Mouse (Mus musculus) T-helper 1 cell (primary cell): ENCODE results near the gene Tap1.
"Not testable (repeated sequence)": the region's sequence is repeated elsewhere in the genome, so short reads cannot be mapped to it uniquely, and the experiment has no call there.

Experiments used
- in situ Hi-C: fragments of 300-600 bp; cut with MboI, MseI; formaldehyde crosslinking; loops from one replicate; pipeline ENCODE4 v1.15.1; 2025; ENCODE audit warnings: high pct_unique_total_duplicates

Tap1 gene

GRCm38 (mm10) chr17:34202760-34203442, 15.5 kb downstream of the Tap1 start:
- in situ Hi-C loops = no loop called here

GRCm38 (mm10) chr17:34203444-34203843, 16.1 kb downstream of the Tap1 start, which contains the start of gene Tap2:
Tap2 (plus strand) TSS chr17:34203527.
- in situ Hi-C loops = no loop called here

- in situ Hi-C loops = loop anchor here (5.0 kb wide), 1 partner anchor 32 kb away; no protein-coding TSS in a partner anchor
Observed at GRCm38 (mm10) chr17:34204303-34205010, 17.1 kb downstream of the Tap1 start.

DNA sequence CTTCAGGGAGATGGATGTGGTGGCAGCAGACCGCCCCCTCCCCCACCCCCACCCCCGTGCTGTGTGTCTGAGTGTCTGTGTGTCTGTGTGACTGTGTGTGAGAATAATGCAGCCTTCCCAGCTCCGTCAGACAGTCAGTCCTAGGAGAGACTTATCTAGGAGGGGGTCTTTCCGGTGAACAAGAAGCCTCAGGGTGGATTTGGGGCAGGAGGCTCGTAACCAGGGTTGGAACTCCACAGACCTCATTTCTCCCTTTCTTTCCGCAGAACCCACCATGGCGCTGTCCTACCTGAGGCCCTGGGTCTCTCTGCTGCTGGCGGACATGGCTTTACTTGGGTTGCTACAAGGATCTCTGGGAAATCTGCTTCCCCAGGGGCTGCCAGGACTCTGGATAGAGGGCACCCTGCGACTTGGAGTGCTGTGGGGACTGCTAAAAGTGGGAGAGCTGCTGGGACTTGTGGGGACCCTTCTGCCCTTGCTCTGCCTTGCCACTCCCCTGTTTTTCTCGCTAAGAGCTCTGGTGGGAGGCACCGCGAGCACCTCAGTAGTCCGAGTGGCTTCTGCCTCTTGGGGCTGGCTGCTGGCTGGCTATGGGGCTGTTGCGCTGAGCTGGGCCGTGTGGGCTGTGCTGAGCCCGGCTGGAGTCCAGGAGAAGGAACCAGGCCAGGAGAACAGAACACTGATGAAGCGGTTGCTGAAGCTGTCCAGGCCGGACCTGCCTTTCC, 17.8 kb downstream of the Tap1 start:
- in situ Hi-C loops = loop anchor here (5.0 kb wide), 1 partner anchor 33 kb away; no protein-coding TSS in a partner anchor

GRCm38 (mm10) chr17:34205746-34206176, 18.4 kb downstream of the Tap1 start:
- in situ Hi-C loops = loop anchor here (5.0 kb wide), 1 partner anchor 33 kb away; no protein-coding TSS in a partner anchor

DNA sequence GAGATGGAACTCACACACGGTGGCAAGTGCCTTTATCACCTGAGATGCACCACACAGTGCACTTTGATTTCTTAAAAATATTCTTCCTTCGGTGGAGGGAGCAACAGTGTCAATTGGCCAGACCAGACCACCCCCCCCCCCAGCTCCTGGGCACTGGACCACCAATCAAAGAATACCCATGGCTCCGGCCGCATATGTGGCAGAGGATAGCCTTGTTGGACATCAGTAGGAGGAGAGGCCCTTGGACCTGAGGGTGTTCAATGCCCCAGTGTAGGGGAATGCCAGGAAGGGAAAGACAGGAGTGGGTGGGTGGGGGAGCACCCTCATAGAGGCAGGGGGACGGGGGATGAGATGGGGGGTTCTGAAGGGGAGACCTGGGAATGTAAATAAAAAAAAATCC, 19.4 kb downstream of the Tap1 start:
- in situ Hi-C loops = loop anchor here (5.0 kb wide), 1 partner anchor 34 kb away; no protein-coding TSS in a partner anchor

- in situ Hi-C loops = loop anchor here (5.0 kb wide), 1 partner anchor 35 kb away; no protein-coding TSS in a partner anchor
Observed at GRCm38 (mm10) chr17:34207456-34207855, 20.1 kb downstream of the Tap1 start.

DNA sequence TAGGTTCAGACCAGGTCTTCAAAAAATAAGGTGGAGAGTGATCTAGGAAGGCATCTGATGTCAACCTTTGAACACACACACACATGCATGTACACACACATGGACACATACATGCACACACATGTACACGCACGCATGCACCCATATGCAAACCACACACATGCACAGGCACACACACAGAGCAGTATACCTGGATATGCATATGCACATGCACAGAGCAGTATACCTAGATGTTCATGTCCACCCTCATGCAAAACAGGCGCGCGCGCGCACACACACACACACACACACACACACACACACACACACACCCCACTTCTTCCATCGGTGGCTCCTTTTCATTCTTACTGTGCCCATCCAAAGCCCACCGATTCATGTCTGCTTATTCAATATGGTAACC, 20.5 kb downstream of the Tap1 start:
- in situ Hi-C loops = loop anchor here (5.0 kb wide), 1 partner anchor 36 kb away; no protein-coding TSS in a partner anchor

GRCm38 (mm10) chr17:34208421-34208820, 21.1 kb downstream of the Tap1 start:
- in situ Hi-C loops = loop anchor here (5.0 kb wide), 1 partner anchor 36 kb away; no protein-coding TSS in a partner anchor

DNA sequence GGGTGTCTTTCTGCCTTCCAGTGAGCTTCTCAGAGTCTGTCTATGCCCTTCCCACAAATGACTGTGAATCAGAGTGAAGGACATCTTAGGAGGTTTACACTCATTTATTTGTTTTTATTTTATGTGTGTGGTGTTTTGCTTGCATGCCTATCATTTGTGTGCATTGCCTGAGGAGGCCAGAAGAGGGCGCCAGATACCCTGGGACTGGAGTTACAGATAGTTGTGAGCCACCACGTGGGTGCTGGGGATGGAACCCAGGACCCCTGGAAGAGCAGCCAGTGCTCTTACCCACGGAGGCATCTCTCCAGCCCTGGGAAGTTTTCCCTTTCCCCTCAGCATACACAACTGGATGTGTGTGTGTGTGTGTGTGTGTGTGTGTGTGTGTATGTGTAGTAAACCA, 22.3 kb downstream of the Tap1 start:
- in situ Hi-C loops = loop anchor here (5.0 kb wide), 1 partner anchor 37 kb away; no protein-coding TSS in a partner anchor

GRCm38 (mm10) chr17:34210599-34210998, 23.2 kb downstream of the Tap1 start:
- in situ Hi-C loops = no loop called here

DNA sequence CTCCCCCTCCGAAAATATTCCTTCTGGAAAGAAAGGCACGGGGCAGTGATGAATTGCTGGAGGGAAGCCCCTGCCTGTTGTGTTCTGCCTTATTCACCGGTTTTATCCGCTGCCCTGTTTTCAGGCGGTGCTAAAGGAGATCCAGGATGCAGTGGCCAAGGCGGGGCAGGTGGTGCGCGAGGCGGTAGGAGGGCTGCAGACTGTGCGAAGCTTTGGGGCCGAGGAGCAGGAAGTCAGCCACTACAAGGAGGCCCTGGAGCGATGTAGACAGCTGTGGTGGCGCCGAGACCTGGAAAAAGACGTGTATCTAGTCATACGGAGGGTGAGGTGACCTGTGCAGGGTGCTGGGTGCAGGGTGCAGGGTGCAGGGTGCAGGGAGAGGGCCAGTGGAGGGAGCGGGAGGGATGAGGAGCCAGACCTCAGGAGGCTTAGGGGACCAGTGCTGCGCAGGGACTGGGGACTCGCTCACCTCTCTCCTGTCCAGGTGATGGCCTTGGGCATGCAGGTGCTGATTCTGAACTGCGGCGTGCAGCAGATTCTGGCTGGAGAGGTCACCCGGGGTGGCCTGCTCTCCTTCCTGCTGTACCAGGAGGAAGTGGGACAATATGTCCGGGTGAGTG, 24.5 kb downstream of the Tap1 start:
- in situ Hi-C loops = no loop called here

GRCm38 (mm10) chr17:34213936-34214335, 26.6 kb downstream of the Tap1 start:
- in situ Hi-C loops = no loop called here

DNA sequence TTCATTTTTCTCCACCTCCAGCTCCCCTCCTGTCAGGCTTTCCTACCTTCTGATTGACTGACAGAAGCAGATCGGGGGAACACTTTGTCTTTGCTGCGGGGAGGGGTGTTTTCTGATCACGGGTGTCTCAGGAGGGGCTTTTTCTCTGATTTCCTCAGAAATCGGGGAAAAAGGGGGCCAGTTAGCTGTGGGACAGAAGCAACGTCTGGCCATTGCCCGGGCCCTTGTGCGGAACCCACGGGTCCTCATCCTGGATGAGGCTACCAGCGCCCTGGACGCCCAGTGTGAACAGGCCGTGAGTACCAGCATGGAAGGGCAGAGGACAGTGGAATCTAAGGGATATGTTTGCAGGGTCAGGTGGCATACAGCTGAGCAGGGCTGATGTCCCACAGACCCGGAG, 27.8 kb downstream of the Tap1 start:
- in situ Hi-C loops = no loop called here

DNA sequence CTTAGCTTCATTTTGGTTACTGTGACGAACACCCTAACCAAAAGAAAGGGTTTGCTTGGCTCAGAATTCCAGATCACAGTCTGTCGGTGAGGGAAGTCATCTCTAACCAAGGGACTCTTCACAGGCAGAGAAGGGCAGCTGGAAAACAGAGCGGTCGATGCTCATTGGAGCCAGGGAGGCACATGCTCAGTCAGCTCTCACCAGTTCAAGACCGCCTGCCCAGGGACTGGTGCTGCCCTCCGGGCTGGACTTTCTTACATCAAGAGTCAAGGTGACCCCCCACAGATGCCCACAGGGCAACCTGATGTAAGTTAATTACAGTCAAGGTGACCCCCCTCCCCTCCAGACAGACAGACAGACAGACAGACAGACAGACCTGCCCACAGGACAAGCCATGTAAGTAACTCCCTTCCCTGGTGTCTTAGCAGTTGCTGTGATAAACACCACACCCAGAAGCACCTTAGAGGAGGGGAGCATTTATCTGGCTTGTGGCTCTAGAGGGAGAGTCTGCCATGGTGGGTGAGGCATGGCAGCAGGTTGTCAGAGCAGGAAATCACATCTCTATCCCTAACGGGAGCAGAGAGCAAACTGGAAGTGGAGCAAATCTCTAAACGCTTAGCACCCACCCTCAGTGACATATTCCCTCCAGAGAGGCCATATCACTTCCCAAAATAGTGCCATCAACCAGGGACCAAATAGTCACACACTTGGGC, 30.0 kb downstream of the Tap1 start:
- in situ Hi-C loops = no loop called here

- in situ Hi-C loops = no loop called here
Observed at GRCm38 (mm10) chr17:34217986-34218385, 30.6 kb downstream of the Tap1 start.

DNA sequence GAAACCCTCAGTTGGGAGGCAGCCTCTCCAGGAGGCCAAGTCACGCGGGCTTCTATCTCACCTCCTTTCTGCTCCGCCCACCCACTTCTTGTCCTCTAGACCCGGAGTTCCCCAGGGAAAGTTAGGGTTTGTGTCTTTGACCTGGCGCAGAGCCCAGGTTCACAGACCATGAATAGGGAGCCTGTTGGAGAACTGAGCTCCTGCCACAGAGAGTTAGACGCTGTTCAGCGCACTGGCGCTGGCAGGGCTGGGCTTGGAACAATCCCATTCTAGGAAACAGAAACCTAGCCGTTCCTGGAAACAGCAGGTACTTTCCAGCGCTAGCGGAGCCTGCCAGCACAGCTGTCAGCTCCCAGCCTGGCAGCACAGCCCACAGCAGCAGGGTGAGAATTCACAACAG, 31.3 kb downstream of the Tap1 start:
- in situ Hi-C loops = no loop called here

GRCm38 (mm10) chr17:34219096-34219495, 31.7 kb downstream of the Tap1 start:
- in situ Hi-C loops = not testable (repeated sequence)

DNA sequence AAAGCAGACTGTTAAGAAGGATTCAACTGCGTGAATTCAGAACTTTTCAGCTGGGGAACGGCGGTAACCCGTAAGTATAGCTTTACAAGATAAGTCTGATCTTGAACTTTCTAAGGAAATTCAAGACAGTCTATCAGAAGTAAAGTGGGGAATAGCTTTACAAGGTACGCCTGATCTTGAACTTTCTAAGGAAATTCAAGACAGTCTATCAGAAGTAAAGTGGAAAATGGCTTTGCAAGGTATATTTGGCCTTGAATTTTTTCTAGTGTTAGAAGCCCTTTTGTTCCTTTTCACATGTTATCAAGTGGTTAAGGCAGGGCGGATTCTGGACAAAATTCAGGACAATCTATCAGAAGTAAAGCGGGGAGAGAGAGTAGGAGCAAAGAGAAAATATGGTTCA, 32.4 kb downstream of the Tap1 start:
- in situ Hi-C loops = not testable (repeated sequence)

- in situ Hi-C loops = not testable (repeated sequence)
Observed at GRCm38 (mm10) chr17:34220401-34220800, 33.0 kb downstream of the Tap1 start.

DNA sequence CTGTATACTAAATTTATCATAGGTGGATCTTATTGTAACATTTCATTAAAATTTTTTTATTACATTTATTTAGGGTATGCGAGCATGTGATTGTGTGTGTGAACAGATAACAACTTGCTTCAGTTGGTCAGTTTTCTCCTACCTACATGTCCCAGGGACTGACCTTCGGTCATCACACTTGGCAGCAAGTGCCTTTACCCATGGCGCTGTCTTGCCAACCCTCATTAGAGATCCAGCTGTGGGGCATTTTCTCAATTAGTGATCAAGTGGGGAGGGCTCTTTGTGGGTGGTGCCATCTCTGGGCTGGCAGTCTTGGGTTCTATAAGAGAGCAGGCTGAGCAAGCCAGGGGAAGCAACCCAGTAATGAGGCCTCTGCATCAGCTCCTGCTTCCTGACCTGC, 37.5 kb downstream of the Tap1 start:
- in situ Hi-C loops = no loop called here
